Mouse (Mus musculus) forebrain, embryonic 16.5 days (tissue): Measurements from ENCODE around the gene Olfr1173. TPM values are rescaled to one million over a fixed set of nuclear protein-coding genes. Genes with fewer than 3 reads are reported as not detected.

Experiments
- ATAC-seq: fragments of 200-750 bp; cut with Nextera tagmentation; 2 replicates; pipeline ENCODE4 v1.8.0; 2017; ENCODE audit warnings: mild to moderate bottlenecking, moderate library complexity
- H3K27ac ChIP-seq: fragments of 300-500 bp; sonication (generic); 2 replicates; pipeline ENCODE4 v1.5.1; 2014; ENCODE audit warnings: low read length, control low read depth
- H3K27me3 ChIP-seq: fragments of 300-500 bp; sonication (generic); replicated peaks from 2 replicates; pipeline ENCODE4 v1.6.1; 2014; ENCODE audit warnings: low read length; ENCODE audit not compliant: control insufficient read depth, insufficient read depth
- H3K36me3 ChIP-seq: fragments of 300-500 bp; sonication (generic); 2 replicates; pipeline ENCODE4 v1.6.1; 2014; ENCODE audit not compliant: control insufficient read depth, insufficient read depth
- H3K4me1 ChIP-seq: fragments of 300-500 bp; sonication (generic); replicated peaks from 2 replicates; pipeline ENCODE4 v1.6.1; 2014; ENCODE audit warnings: low read length; ENCODE audit not compliant: control insufficient read depth, insufficient read depth
- H3K4me2 ChIP-seq: fragments of 300-500 bp; sonication (generic); 2 replicates; pipeline ENCODE4 v1.6.1; 2014; ENCODE audit warnings: mild to moderate bottlenecking, low read length, control low read depth
- H3K4me3 ChIP-seq: fragments of 300-500 bp; sonication (generic); replicated peaks from 2 replicates; pipeline ENCODE4 v1.5.1; 2014; ENCODE audit warnings: mild to moderate bottlenecking, low read length, control low read depth
- H3K9ac ChIP-seq: fragments of 300-500 bp; sonication (generic); replicated peaks from 2 replicates; pipeline ENCODE4 v1.6.1; 2014; ENCODE audit warnings: low read depth, low read length, control low read depth
- H3K9me3 ChIP-seq: fragments of 300-500 bp; sonication (generic); 2 replicates; pipeline ENCODE4 v1.6.1; 2016; ENCODE audit warnings: low read length; ENCODE audit not compliant: control insufficient read depth
- WGBS: fragments of 180-500 bp; shearing (Covaris S2); extraction: QIAGEN DNeasy Blood & Tissue Kit; methylation state at CpG from one replicate; pipeline ENCODE4 v1.1.7; 2014; 5-methylcytosine and 5-hydroxymethylcytosine counted together
- polyA plus RNA-seq: library from polyadenylated mRNA; unstranded; fragments of >200 nt; fragmentation: Nextera tagmentation; extraction: Ambion mirVana; gene quantifications from 2 replicates; pipeline ENCODE4 v1.2.1, GENCODE M21; 2015

Olfr1173 gene
- not detected in 2 replicates for polyA plus RNA-seq

DNA sequence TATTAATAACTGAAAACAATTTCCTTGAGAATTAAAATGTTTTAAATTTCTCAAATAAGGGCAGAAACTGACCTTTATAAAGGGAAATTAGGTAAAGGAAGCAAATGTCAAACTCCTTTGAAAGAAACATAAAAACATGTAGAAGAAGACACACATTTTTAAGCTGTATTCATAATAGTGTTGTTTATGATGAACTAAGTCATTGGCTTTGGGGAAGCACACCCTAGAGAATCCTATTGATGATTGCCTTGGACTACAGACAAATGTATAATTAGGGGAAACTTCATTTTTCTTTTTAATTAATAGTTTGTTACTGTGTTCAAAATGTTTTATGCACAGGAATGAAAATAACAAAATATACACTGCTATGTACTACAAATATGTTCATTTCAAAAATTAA lies at the start of gene Olfr1173:
TSS of gene Olfr1173 (minus strand) at position 101 of the 400 bp plus-strand sequence.
- Histone ChIP-seq H3K4me3 (no peak within 1 kb of the TSS), H3K9me3 (no peaks in the 10 kb centered on the region), H3K9ac (no peak within 1 kb of the TSS), H3K27ac (no peak within 1 kb of the TSS), H3K27me3 (no peaks in the 10 kb centered on the region), H3K4me2 (no peak within 1 kb of the TSS), H3K4me1 (no peaks in the 10 kb centered on the region), H3K36me3 (no peaks in the 10 kb centered on the region)
- no peak for ATAC-seq

DNA sequence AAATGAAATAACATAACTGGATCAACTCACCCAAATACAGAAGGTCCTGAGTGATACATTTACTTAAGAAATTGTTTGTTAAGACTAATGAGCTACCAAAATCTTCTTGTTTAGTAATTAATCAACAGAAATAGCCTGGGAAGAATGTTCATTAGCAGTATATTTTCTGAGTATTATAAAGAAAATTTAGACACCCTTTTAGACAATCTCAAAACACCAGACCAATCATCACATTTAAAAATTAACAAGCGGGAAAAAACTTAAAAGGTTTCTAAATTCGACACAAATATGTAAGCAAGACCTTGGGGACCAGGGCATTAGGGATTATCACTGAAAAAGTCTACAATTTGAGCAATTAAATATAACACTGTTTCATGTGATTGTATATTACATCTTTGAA lies 47.4 kb upstream of the Olfr1173 start, which contains the start of gene Olfr1175-ps:
TSS of gene Olfr1175-ps (minus strand) at position 101 of the 400 bp plus-strand sequence.
- 89% methylated on average over 2 of the region's 2 CpGs for WGBS
- Histone ChIP-seq H3K36me3 (no peaks in the 10 kb centered on the region), H3K27me3 (no peaks in the 10 kb centered on the region), H3K4me3 (no peak within 1 kb of the TSS), H3K4me1 (no peaks in the 10 kb centered on the region), H3K4me2 (no peak within 1 kb of the TSS), H3K9ac (no peak within 1 kb of the TSS), H3K27ac (no peak within 1 kb of the TSS), H3K9me3 (no peaks in the 10 kb centered on the region)
- ATAC-seq, result no peak

DNA sequence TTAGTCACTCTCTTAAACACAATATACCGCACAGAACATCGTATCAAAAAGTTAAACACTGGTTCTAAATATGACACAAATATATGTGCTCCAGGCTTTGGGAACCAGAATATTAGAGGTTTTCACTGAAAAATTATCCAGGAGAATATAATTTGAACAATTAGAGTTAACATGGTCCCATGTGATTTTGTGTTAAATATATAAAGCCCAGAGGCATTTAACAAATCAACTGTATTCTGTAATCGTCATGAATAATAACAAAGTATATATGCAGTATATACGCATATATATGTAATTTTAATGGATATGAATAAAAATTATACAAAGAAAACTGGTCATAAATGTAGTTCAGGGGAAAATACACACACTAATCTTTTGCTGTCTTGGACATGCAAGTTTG lies 35.4 kb upstream of the Olfr1173 start, which contains the start of gene Olfr1174-ps:
TSS of gene Olfr1174-ps (minus strand) at position 101 of the 400 bp plus-strand sequence.
- no peaks in the 10 kb centered on the region for H3K36me3 ChIP-seq
- H3K4me3 ChIP-seq, result no peak within 1 kb of the TSS
- H3K4me2 ChIP-seq, result no peak within 1 kb of the TSS
- no peak within 1 kb of the TSS for H3K27ac ChIP-seq
- no peaks in the 10 kb centered on the region for H3K9me3 ChIP-seq
- 91% methylated on average over 4 of the region's 4 CpGs for WGBS
- no peak for ATAC-seq
- H3K9ac ChIP-seq, result no peak within 1 kb of the TSS
- no peaks in the 10 kb centered on the region for H3K27me3 ChIP-seq
- no peaks in the 10 kb centered on the region for H3K4me1 ChIP-seq

DNA sequence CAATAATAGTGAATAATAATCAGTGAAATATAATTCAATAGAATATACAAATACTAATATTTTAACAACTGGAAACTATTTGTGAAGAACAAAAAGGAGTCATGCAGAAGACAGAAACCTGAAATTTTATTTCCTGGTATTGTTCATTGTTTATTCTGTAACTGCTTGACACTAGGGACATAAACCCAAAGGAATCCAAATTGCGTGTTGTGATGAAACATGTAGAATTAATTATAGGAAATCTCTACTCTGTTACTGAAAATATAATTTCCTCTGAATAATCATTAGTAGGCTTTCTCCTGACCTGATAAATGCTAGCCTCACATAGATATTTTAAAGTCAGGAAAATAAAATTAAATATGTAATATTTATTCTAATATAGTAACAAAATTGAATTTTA lies 51.4 kb downstream of the Olfr1173 start, which contains the start of gene Olfr1170:
TSS of gene Olfr1170 (minus strand) at position 101 of the 400 bp plus-strand sequence.
- 92% methylated on average over 1 of the region's 1 CpGs for WGBS
- Histone ChIP-seq H3K27me3 (no peaks in the 10 kb centered on the region), H3K4me3 (no peak within 1 kb of the TSS), H3K4me2 (no peak within 1 kb of the TSS), H3K36me3 (no peaks in the 10 kb centered on the region), H3K9ac (no peak within 1 kb of the TSS), H3K27ac (no peak within 1 kb of the TSS), H3K9me3 (no peaks in the 10 kb centered on the region), H3K4me1 (no peaks in the 10 kb centered on the region)
- no peak for ATAC-seq

Other genes with a start within 250 kb of the Olfr1173 start
- gene Olfr73, start 242.2 kb downstream of the Olfr1173 start, polyA plus RNA-seq, result not detected in 2 replicates
- not detected in 2 replicates for gene Olfr1162, start 228.7 kb downstream of the Olfr1173 start, polyA plus RNA-seq
- not detected in 2 replicates for gene Olfr1163, start 208.0 kb downstream of the Olfr1173 start, polyA plus RNA-seq
- not detected in 2 replicates for gene Olfr1164, start 185.9 kb downstream of the Olfr1173 start, polyA plus RNA-seq
- gene Olfr1166, start 151.6 kb downstream of the Olfr1173 start, polyA plus RNA-seq, result not detected in 2 replicates
- gene Olfr1167, start 124.7 kb downstream of the Olfr1173 start, polyA plus RNA-seq, result not detected in 2 replicates
- not detected in 2 replicates for gene Olfr1168, start 98.0 kb downstream of the Olfr1173 start, polyA plus RNA-seq
- not detected in 2 replicates for gene Olfr1170, start 51.5 kb downstream of the Olfr1173 start, polyA plus RNA-seq
- gene Olfr1174-ps, start 35.3 kb upstream of the Olfr1173 start, polyA plus RNA-seq, result not detected in 2 replicates
- gene Olfr1175-ps, start 47.3 kb upstream of the Olfr1173 start, polyA plus RNA-seq, result not detected in 2 replicates
- gene Olfr1176, start 56.8 kb upstream of the Olfr1173 start, polyA plus RNA-seq, result not detected in 2 replicates
- not detected in 2 replicates for gene Olfr1177-ps, start 66.6 kb upstream of the Olfr1173 start, polyA plus RNA-seq
- gene Olfr1178, start 107.2 kb upstream of the Olfr1173 start, polyA plus RNA-seq, result not detected in 2 replicates
- gene Olfr1179, start 126.6 kb upstream of the Olfr1173 start, polyA plus RNA-seq, result not detected in 2 replicates
- not detected in 2 replicates for gene Olfr1180, start 139.3 kb upstream of the Olfr1173 start, polyA plus RNA-seq
- not detected in 2 replicates for gene Olfr1181, start 146.3 kb upstream of the Olfr1173 start, polyA plus RNA-seq
- not detected in 2 replicates for gene Gm13757, start 169.3 kb upstream of the Olfr1173 start, polyA plus RNA-seq
- gene Olfr1183, start 175.0 kb upstream of the Olfr1173 start, polyA plus RNA-seq, result not detected in 2 replicates
- not detected in 2 replicates for gene Olfr1184, start 203.7 kb upstream of the Olfr1173 start, polyA plus RNA-seq
- not detected in 2 replicates for gene Olfr1185-ps1, start 213.4 kb upstream of the Olfr1173 start, polyA plus RNA-seq
- not detected in 2 replicates for gene Olfr1186, start 238.7 kb upstream of the Olfr1173 start, polyA plus RNA-seq